Mouse (Mus musculus): Measurements from ENCODE around the gene Chd5. TPM values are rescaled to one million over a fixed set of nuclear protein-coding genes. Genes with fewer than 3 reads are reported as not detected.
A peak's percentile ranks its signal among the peaks of the same experiment; 100 is the strongest.

Gene Chd5
- polyA plus RNA-seq, 1 experiment: 88.7 TPM

DNA sequence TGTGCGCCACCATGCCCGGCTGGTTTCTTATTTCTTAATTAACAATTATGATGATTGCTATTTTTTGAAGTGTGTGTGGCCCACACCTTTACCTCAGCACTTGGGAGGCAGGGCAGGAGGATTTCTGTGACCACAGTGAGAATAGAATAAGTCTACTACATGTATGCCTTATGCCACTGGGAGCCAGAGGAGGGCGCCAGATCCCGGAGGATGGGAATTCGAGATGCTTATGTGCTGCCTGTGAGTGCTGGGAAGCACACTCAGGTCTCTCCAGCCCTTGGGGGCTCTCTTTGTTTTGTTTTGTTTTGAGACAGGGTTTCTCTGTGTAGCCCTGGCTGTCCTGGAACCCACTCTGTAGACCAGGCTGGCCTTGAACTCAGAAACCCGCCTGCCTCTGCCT, 9.8 kb upstream of the Chd5 start:
- Histone ChIP-seq H3K27me3 (ENCODE audit: control insufficient read depth, insufficient read depth, low read length) (no peaks in the 10 kb centered on the region), H3K4me1 (ENCODE audit: control insufficient read depth, insufficient read depth, low read length) (peaks cover 13% of the 10 kb centered on the region), H3K27ac (ENCODE audit: control insufficient read depth, insufficient read depth, low read depth, low read length) (no peak overlapping the region), H3K36me3 (ENCODE audit: control insufficient read depth, insufficient read depth, low read length) (no peaks in the 10 kb centered on the region; the same call in 1 of the 2 replicates), H3K4me3 (ENCODE audit: control insufficient read depth, low read depth, low read length) (no peak overlapping the region)
- TF ChIP-seq POLR2A (IDR thresholded peaks at IDR 0.05; ENCODE audit: control insufficient read depth, low read depth, low read length): no peak
- no peak for TF ChIP-seq CTCF (IDR thresholded peaks at IDR 0.05; ENCODE audit: control insufficient read depth, insufficient read depth, insufficient replicate concordance, low read depth, low read length)

DNA sequence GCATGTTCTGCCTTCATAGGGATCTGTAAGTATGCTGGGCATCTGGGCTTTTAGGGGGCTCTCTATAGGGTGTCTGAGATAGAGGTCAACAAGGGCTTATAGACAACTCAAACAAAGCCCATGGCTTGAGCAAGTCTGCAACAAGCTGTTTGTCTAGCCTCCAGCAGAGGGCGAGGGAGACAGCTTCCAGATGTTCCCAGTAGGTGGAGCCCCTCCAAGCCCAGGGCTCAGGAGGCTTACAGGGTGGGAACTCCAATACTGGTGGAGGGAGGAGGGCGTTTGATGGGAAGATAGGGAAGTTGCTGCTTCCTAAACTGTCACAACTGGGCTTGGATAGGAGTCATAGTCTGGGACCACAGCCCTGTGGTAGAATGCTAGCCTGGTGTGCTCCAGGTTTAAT, 5.5 kb upstream of the Chd5 start:
- no peak for TF ChIP-seq POLR2A (IDR thresholded peaks at IDR 0.05; ENCODE audit: control insufficient read depth, low read depth, low read length)
- peak; percentile 81; the same call in 1 of the 2 replicates for TF ChIP-seq CTCF (IDR thresholded peaks at IDR 0.05; ENCODE audit: control insufficient read depth, insufficient read depth, insufficient replicate concordance, low read depth, low read length)
- no peak overlapping the region for H3K4me3 ChIP-seq (ENCODE audit: control insufficient read depth, low read depth, low read length)
- H3K27ac ChIP-seq (ENCODE audit: control insufficient read depth, insufficient read depth, low read depth, low read length): no peak overlapping the region
- no peaks in the 10 kb centered on the region for H3K4me1 ChIP-seq (ENCODE audit: control insufficient read depth, insufficient read depth, low read length)
- no peaks in the 10 kb centered on the region; the same call in 1 of the 2 replicates for H3K36me3 ChIP-seq (ENCODE audit: control insufficient read depth, insufficient read depth, low read length)
- no peaks in the 10 kb centered on the region for H3K27me3 ChIP-seq (ENCODE audit: control insufficient read depth, insufficient read depth, low read length)

DNA sequence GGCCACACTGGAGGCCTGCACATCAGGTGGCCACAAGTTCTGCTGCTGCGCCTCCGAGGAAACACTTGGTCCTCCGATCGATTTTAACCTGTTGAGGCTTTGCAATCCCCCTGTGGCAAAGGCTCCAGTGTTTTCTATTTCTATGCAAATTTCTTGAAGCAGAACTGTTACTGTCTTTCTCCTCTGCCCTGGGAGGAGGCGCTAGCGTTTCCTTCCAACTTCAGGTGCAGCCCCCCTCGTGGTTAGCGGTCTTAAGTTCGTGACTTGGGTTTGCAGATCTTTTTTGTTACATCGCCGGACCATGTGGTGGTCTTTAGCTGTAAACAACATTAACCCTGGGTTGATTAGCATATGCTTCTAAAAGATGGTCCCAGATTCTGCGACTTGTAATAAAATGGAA, 4.9 kb upstream of the Chd5 start:
- Histone ChIP-seq H3K27me3 (ENCODE audit: control insufficient read depth, insufficient read depth, low read length) (no peaks in the 10 kb centered on the region), H3K36me3 (ENCODE audit: control insufficient read depth, insufficient read depth, low read length) (no peaks in the 10 kb centered on the region; the same call in 1 of the 2 replicates), H3K4me3 (ENCODE audit: control insufficient read depth, low read depth, low read length) (no peak overlapping the region), H3K4me1 (ENCODE audit: control insufficient read depth, insufficient read depth, low read length) (peaks cover 4% of the 10 kb centered on the region; the same call in 1 of the 2 replicates), H3K27ac (ENCODE audit: control insufficient read depth, insufficient read depth, low read depth, low read length) (no peak overlapping the region)
- TF ChIP-seq CTCF (IDR thresholded peaks at IDR 0.05; ENCODE audit: control insufficient read depth, insufficient read depth, insufficient replicate concordance, low read depth, low read length): no peak
- TF ChIP-seq POLR2A (IDR thresholded peaks at IDR 0.05; ENCODE audit: control insufficient read depth, low read depth, low read length): no peak

DNA sequence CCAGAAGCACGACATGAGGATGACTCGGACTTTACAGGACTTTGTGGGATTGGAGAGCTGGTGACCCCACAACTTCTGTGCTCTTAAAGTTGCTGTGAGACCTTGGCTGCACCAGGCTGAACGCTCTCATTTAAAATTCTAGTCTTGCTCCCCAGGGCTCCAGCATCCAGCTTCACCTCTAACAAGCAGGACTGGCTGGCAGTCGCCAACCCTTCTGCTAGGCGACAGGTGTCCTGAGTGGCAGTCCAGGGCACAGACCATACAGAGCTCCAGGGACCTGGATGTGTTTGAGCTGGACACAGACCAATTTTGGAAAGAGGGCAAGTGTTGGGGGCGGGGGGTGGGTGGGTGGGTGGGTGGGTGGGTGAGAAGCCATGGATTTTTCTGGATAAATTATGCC, 679 bp upstream of the Chd5 start:
- Histone ChIP-seq H3K4me1 (ENCODE audit: control insufficient read depth, insufficient read depth, low read length) (peaks cover 19% of the 10 kb centered on the region), H3K27ac (ENCODE audit: control insufficient read depth, insufficient read depth, low read depth, low read length) (no peak overlapping the region), H3K27me3 (ENCODE audit: control insufficient read depth, insufficient read depth, low read length) (no peaks in the 10 kb centered on the region; the same call in 1 of the 2 replicates), H3K36me3 (ENCODE audit: control insufficient read depth, insufficient read depth, low read length) (no peaks in the 10 kb centered on the region; the same call in 1 of the 2 replicates), H3K4me3 (ENCODE audit: control insufficient read depth, low read depth, low read length) (peak overlapping the region; percentile 84)
- TF ChIP-seq POLR2A (IDR thresholded peaks at IDR 0.05; ENCODE audit: control insufficient read depth, low read depth, low read length) (no peak), CTCF (IDR thresholded peaks at IDR 0.05; ENCODE audit: control insufficient read depth, insufficient read depth, insufficient replicate concordance, low read depth, low read length) (no peak)

DNA sequence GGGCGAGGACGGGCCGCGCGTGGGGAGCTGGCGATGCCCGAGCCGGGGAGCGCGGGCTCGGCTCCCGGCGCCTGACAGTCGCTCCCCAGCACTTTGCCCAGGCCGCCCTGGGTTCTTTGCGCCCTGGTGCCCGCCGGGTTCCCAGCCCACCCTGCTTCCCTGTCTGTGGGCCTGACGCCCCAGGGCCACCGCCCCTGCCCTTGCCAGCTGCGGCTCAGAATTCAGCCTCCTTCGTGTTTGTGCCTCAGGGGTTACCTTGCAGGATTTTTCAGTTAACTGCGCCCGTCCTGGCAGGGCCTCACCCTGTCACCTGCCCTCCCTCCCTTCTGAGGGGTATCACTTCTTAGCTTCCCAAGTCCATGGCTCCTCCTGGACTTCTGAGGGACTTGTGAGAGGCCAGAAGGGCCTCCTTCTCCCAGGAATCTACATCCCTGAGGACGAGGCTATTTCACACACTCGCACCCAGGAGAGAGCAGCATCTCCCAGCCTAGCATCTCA, 891 bp downstream of the Chd5 start:
- Histone ChIP-seq H3K4me1 (ENCODE audit: control insufficient read depth, insufficient read depth, low read length) (peaks cover 19% of the 10 kb centered on the region), H3K4me3 (ENCODE audit: control insufficient read depth, low read depth, low read length) (peak overlapping the region; percentile 73), H3K27me3 (ENCODE audit: control insufficient read depth, insufficient read depth, low read length) (no peaks in the 10 kb centered on the region; the same call in 1 of the 2 replicates), H3K36me3 (ENCODE audit: control insufficient read depth, insufficient read depth, low read length) (no peaks in the 10 kb centered on the region), H3K27ac (ENCODE audit: control insufficient read depth, insufficient read depth, low read depth, low read length) (peak overlapping the region; percentile 23; the same call in 1 of the 2 replicates)
- no peak; the same call in 1 of the 2 replicates for TF ChIP-seq POLR2A (IDR thresholded peaks at IDR 0.05; ENCODE audit: control insufficient read depth, low read depth, low read length)

DNA sequence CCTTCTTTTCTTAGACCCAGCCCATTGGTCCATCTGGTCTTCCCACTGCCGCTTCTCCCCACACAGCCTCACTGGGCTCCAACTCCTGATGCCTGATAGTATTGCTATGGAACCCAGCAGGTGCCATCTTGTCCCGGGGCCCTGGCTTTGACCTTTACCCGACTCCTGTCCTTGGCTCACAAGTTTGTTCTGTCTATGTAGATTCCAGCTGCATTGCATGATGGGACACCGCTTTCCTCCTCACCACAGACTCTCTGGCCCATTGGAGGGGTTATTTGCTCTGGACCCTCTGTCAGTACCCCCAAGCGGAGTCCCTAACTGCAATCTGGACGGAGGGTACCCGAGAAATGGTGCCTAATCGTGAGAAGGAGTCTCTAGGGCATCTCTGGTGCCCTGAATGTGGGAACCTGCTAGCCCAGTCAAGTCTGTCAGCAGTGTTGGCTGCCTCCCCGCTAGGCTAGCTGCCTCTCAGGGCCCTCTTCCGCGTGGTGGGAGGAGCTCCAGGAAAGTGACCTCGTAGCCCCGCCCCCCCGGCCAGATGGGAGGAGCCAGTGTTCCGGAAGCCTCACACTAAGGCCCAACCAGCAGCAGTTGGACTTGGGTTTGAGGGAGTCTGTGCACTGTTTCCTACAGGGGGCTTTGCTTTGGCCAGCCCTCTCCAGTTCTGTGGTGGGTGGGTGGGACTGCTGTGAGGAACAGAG, 2.3 kb downstream of the Chd5 start:
- no peaks in the 10 kb centered on the region; the same call in 1 of the 2 replicates for H3K27me3 ChIP-seq (ENCODE audit: control insufficient read depth, insufficient read depth, low read length)

DNA sequence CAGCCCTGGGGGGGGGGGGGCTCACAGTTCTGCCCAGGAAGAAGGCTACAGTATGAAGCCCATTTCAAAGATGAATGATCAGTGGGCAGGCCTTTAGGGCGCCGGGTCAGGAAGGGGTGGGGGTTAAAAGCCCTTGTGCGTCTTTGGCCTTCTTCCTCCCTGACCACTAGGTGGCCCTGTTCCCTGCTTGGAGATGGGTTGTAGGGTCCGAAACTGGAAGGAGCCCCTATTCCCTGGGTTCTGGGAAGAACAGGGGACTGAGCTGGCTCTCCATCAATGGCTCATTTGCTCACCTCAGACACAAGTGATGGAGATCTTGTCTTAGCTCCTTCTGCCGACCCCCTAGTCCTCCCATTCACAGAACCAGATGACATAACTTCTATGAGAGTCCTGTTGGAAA, 4.8 kb downstream of the Chd5 start:
- Histone ChIP-seq H3K27ac (ENCODE audit: control insufficient read depth, insufficient read depth, low read depth, low read length) (no peak overlapping the region), H3K4me3 (ENCODE audit: control insufficient read depth, low read depth, low read length) (peak overlapping the region; percentile 69), H3K27me3 (ENCODE audit: control insufficient read depth, insufficient read depth, low read length) (no peaks in the 10 kb centered on the region; the same call in 1 of the 2 replicates), H3K36me3 (ENCODE audit: control insufficient read depth, insufficient read depth, low read length) (no peaks in the 10 kb centered on the region), H3K4me1 (ENCODE audit: control insufficient read depth, insufficient read depth, low read length) (peaks cover 23% of the 10 kb centered on the region)
- TF ChIP-seq CTCF (IDR thresholded peaks at IDR 0.05; ENCODE audit: control insufficient read depth, insufficient read depth, insufficient replicate concordance, low read depth, low read length): peak; percentile 64; the same call in 1 of the 2 replicates
- no peak for TF ChIP-seq POLR2A (IDR thresholded peaks at IDR 0.05; ENCODE audit: control insufficient read depth, low read depth, low read length)

More for the DNA sequence above, 2.3 kb downstream of the Chd5 start:
- Histone ChIP-seq H3K4me1 (ENCODE audit: control insufficient read depth, insufficient read depth, low read length) (peaks cover 25% of the 10 kb centered on the region), H3K36me3 (ENCODE audit: control insufficient read depth, insufficient read depth, low read length) (no peaks in the 10 kb centered on the region), H3K27ac (ENCODE audit: control insufficient read depth, insufficient read depth, low read depth, low read length) (peak overlapping the region; percentile 56), H3K4me3 (ENCODE audit: control insufficient read depth, low read depth, low read length) (peak overlapping the region; percentile 73)
- TF ChIP-seq POLR2A (IDR thresholded peaks at IDR 0.05; ENCODE audit: control insufficient read depth, low read depth, low read length) (no peak), CTCF (IDR thresholded peaks at IDR 0.05; ENCODE audit: control insufficient read depth, insufficient read depth, insufficient replicate concordance, low read depth, low read length) (no peak)
